Mouse (Mus musculus): Measurements from ENCODE around the gene Nsun2. TPM values are rescaled to one million over a fixed set of nuclear protein-coding genes. Genes with fewer than 3 reads are reported as not detected.
"Not testable (repeated sequence)": the region's sequence is repeated elsewhere in the genome, so short reads cannot be mapped to it uniquely, and the experiment has no call there.

Nsun2 gene
- polyA plus RNA-seq, 1 experiment from 2014 or later: 73.5 TPM

- Histone ChIP-seq H3K4me1 (replicated peaks) (peaks cover 7% of the 10 kb centered on the region), H3K9me3 (no peaks in the 10 kb centered on the region), H3K27me3 (no peaks in the 10 kb centered on the region), H3K36me3 (no peaks in the 10 kb centered on the region), H3K4me2 (no peak overlapping the region), H3K27ac (replicated peaks) (no peak overlapping the region), H3K9ac (no peak overlapping the region), H3K4me3 (no peak overlapping the region)
- 62% methylated on average over 6 of the region's 6 CpGs for WGBS
- no peak for ATAC-seq (ENCODE audit: low FRiP score, low read depth)
These were observed 24.6 kb downstream of the Nsun2 start for GRCm38 (mm10) chr13:69558098-69558660.

DNA sequence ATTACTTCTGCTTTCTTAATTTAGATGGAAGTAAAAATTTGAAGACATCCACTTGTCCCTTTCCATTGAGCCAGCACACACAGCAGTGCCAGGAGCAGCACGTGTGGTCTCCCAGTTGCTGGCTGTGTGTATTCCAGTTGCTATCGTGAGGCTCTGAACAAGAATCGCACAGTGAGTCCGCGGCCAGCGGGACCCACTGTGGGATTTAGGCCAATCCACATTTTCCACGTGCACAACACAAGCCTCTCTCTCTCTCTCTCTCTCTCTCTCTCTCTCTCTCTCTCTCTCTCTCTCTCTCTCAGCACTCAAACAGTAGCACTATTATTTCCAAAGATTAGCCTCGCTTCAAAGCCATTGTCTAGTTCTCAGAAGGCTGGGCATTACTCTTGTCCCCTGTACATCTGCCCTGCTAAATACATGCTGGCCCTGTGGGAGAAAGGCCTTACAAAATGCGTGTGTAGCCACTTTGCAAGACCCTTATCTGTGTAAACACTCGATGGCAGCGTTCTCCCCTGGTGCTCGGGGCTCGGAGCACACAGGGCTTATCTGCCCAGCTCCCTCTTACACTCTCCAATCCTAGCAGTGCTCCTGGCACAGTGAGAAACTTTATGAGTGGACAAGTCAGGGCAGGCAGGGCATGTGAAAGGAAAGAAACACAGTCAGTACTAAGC is 25.9 kb downstream of the Nsun2 start:
- Histone ChIP-seq H3K9ac (no peak overlapping the region), H3K9me3 (no peaks in the 10 kb centered on the region), H3K4me2 (no peak overlapping the region), H3K36me3 (no peaks in the 10 kb centered on the region), H3K27ac (replicated peaks) (no peak overlapping the region), H3K4me3 (no peak overlapping the region), H3K27me3 (no peaks in the 10 kb centered on the region), H3K4me1 (replicated peaks) (peaks cover 7% of the 10 kb centered on the region)
- peak; percentile 55; the same call in 1 of the 2 replicates for ATAC-seq (ENCODE audit: low FRiP score, low read depth)
- 15% methylated on average over 13 of the region's 13 CpGs for WGBS

- Histone ChIP-seq H3K4me3 (no peak overlapping the region), H3K27me3 (no peaks in the 10 kb centered on the region), H3K9me3 (no peaks in the 10 kb centered on the region), H3K9ac (no peak overlapping the region), H3K27ac (replicated peaks) (no peak overlapping the region), H3K4me2 (no peak overlapping the region), H3K4me1 (replicated peaks) (peaks cover 7% of the 10 kb centered on the region), H3K36me3 (no peaks in the 10 kb centered on the region)
- WGBS: 77% methylated on average over 9 of the region's 9 CpGs
- ATAC-seq (ENCODE audit: low FRiP score, low read depth): no peak
These were observed 28.5 kb downstream of the Nsun2 start for GRCm38 (mm10) chr13:69562004-69562403.

- Histone ChIP-seq H3K4me1 (replicated peaks) (peaks cover 7% of the 10 kb centered on the region), H3K4me3 (no peak overlapping the region), H3K9ac (no peak overlapping the region), H3K27ac (replicated peaks) (no peak overlapping the region), H3K27me3 (no peaks in the 10 kb centered on the region), H3K4me2 (no peak overlapping the region), H3K36me3 (no peaks in the 10 kb centered on the region), H3K9me3 (no peaks in the 10 kb centered on the region)
- 75% methylated on average over 12 of the region's 12 CpGs for WGBS
- no peak for ATAC-seq (ENCODE audit: low FRiP score, low read depth)
These were observed 29.4 kb downstream of the Nsun2 start for GRCm38 (mm10) chr13:69562654-69563574.

- Histone ChIP-seq H3K27me3 (no peaks in the 10 kb centered on the region), H3K36me3 (no peaks in the 10 kb centered on the region), H3K27ac (replicated peaks) (no peak overlapping the region), H3K4me3 (no peak overlapping the region), H3K4me2 (no peak overlapping the region), H3K9me3 (no peaks in the 10 kb centered on the region), H3K4me1 (replicated peaks) (peaks cover 6% of the 10 kb centered on the region), H3K9ac (no peak overlapping the region)
- no peak for ATAC-seq (ENCODE audit: low FRiP score, low read depth)
- WGBS: 86% methylated on average over 3 of the region's 3 CpGs
These were observed 30.4 kb downstream of the Nsun2 start for GRCm38 (mm10) chr13:69563905-69564304.

DNA sequence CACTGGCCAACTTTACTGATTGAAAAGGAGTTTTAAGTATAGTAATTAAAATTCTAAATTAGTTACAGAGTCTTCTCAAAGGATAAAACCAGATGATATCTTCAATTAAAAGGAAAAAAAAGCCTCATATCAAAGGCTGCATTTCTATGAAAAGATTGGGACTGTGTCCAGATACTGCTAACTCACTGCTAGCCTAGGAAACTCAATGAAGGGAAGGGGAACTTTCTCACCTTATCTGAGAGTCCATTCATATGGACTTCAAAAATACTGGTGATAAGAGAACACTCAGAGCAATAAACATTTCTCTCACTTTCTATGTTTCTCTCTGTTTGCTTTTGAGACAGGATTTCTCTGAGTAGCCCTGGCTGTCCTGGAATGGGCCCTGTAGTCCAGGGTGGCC is 31.0 kb downstream of the Nsun2 start:
- Histone ChIP-seq H3K4me1 (replicated peaks) (no peaks in the 10 kb centered on the region), H3K9ac (no peak overlapping the region), H3K27me3 (no peaks in the 10 kb centered on the region), H3K36me3 (no peaks in the 10 kb centered on the region), H3K4me2 (no peak overlapping the region), H3K27ac (replicated peaks) (no peak overlapping the region), H3K4me3 (no peak overlapping the region), H3K9me3 (no peaks in the 10 kb centered on the region)
- ATAC-seq (ENCODE audit: low FRiP score, low read depth): no peak

- not testable (repeated sequence) for H3K4me2 ChIP-seq; H3K9ac ChIP-seq; H3K36me3 ChIP-seq; H3K27ac ChIP-seq (replicated peaks); H3K9me3 ChIP-seq; ATAC-seq (ENCODE audit: low FRiP score, low read depth); H3K4me1 ChIP-seq (replicated peaks); H3K4me3 ChIP-seq; H3K27me3 ChIP-seq
- 95% methylated on average over 4 of the region's 4 CpGs for WGBS
These were observed 31.9 kb downstream of the Nsun2 start for GRCm38 (mm10) chr13:69565401-69565800.

- no peak overlapping the region for H3K27ac ChIP-seq (replicated peaks)
- H3K36me3 ChIP-seq: no peaks in the 10 kb centered on the region
- no peaks in the 10 kb centered on the region for H3K9me3 ChIP-seq
- ATAC-seq (ENCODE audit: low FRiP score, low read depth): no peak
- no peaks in the 10 kb centered on the region for H3K4me1 ChIP-seq (replicated peaks)
- no peaks in the 10 kb centered on the region for H3K27me3 ChIP-seq
- H3K4me3 ChIP-seq: no peak overlapping the region
- no peak overlapping the region for H3K4me2 ChIP-seq
- 86% methylated on average over 9 of the region's 9 CpGs for WGBS
- no peak overlapping the region for H3K9ac ChIP-seq
These were observed 35.7 kb downstream of the Nsun2 start for GRCm38 (mm10) chr13:69569201-69569600.

DNA sequence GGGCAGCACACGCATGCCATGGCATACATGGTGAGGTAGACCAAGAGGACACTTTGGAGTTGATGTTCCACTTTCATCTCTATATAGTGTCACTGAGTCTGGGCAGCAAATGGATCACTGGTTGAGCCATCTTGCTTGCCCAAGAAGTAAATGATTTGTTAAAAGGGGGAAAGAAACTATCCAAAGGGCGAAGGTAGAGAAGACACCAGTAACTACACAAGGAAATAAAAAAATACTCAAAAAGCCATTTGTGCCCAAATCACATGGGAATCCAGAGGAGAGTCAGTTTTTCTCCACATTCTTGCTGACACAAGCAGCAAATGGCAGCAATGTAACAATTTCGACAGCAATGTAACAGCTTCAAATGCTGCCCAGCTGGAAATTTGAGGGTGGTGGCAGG is 39.0 kb downstream of the Nsun2 start:
- Histone ChIP-seq H3K4me2 (no peak overlapping the region), H3K27ac (replicated peaks) (no peak overlapping the region), H3K27me3 (no peaks in the 10 kb centered on the region), H3K9ac (no peak overlapping the region), H3K4me1 (replicated peaks) (no peaks in the 10 kb centered on the region), H3K36me3 (no peaks in the 10 kb centered on the region), H3K4me3 (no peak overlapping the region), H3K9me3 (no peaks in the 10 kb centered on the region)
- WGBS: 95% methylated on average over 3 of the region's 3 CpGs
- no peak for ATAC-seq (ENCODE audit: low FRiP score, low read depth)

- Histone ChIP-seq H3K4me3 (no peak overlapping the region), H3K4me2 (no peak overlapping the region), H3K9me3 (no peaks in the 10 kb centered on the region), H3K36me3 (no peaks in the 10 kb centered on the region), H3K9ac (no peak overlapping the region), H3K4me1 (replicated peaks) (no peaks in the 10 kb centered on the region), H3K27ac (replicated peaks) (no peak overlapping the region), H3K27me3 (no peaks in the 10 kb centered on the region)
- no peak for ATAC-seq (ENCODE audit: low FRiP score, low read depth)
- WGBS: 61% methylated on average over 11 of the region's 11 CpGs
These were observed 43.1 kb downstream of the Nsun2 start for GRCm38 (mm10) chr13:69576676-69577075.

- 93% methylated on average over 16 of the region's 16 CpGs for WGBS
These were observed 43.8 kb downstream of the Nsun2 start for GRCm38 (mm10) chr13:69577181-69577834.

DNA sequence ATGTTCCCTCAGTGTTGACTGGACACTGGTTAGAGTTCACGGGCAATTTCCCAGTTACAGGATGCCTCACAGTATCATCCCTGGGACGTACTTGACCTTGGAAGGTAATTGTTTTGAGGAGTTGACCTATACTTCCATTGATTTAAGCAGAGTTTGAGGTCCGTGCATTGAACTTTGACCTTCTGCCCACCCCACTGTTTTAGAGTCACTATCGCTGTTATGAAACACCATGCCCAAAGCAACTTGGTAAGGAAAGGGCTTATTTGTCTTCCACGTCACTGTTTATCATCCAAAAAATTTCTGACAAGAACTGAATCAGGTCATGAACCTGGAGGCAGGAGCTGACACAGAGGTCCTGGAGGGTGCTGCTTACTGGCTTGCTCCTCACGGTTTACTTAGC is 48.9 kb downstream of the Nsun2 start:
- Histone ChIP-seq H3K9ac (no peak overlapping the region), H3K4me3 (no peak overlapping the region), H3K27me3 (no peaks in the 10 kb centered on the region), H3K27ac (replicated peaks) (no peak overlapping the region), H3K4me2 (no peak overlapping the region), H3K36me3 (no peaks in the 10 kb centered on the region), H3K4me1 (replicated peaks) (no peaks in the 10 kb centered on the region), H3K9me3 (no peaks in the 10 kb centered on the region)
- WGBS: 93% methylated on average over 6 of the region's 6 CpGs
- ATAC-seq (ENCODE audit: low FRiP score, low read depth): no peak

More at GRCm38 (mm10) chr13:69577181-69577834, 43.8 kb downstream of the Nsun2 start:
- H3K36me3 ChIP-seq: no peaks in the 10 kb centered on the region
- no peak for ATAC-seq (ENCODE audit: low FRiP score, low read depth)
- no peak overlapping the region for H3K9ac ChIP-seq
- no peaks in the 10 kb centered on the region for H3K4me1 ChIP-seq (replicated peaks)
- H3K27me3 ChIP-seq: no peaks in the 10 kb centered on the region
- no peaks in the 10 kb centered on the region for H3K9me3 ChIP-seq
- no peak overlapping the region for H3K4me3 ChIP-seq
- no peak overlapping the region for H3K4me2 ChIP-seq
- no peak overlapping the region for H3K27ac ChIP-seq (replicated peaks)

Data from hindbrain, embryonic 15.5 days (tissue).